Comparison of ENCODE assay signal across 10 mouse cellular contexts in genomic region chr7:70370552-70371262, GRCm38 (mm10). TPM values are rescaled to one million over a fixed set of nuclear protein-coding genes. Genes with fewer than 3 reads are reported as not detected.
DNase-seq lines count a peak whose midpoint lies in the region; ATAC-seq and TF ChIP-seq lines count a peak whose summit lies in the region.
"Had no signal": no experiment of that assay in that cellular context is flagged by ENCODE, and none has a peak within 500 bp of the region (broad histone marks: within the 10 kb centered on the region; RNA-seq: fewer than 3 reads in every experiment).

No protein-coding gene starts in this region.

- 0 out of 2 replicates have a peak overlapping the region, but pooled peaks have one; percentile 56 for H3K9ac ChIP-seq in embryonic facial prominence, embryonic 14.5 days (ENCODE audit: low read depth, low read length)
- no peak overlapping the region for H3K9ac ChIP-seq in intestine, embryonic 15.5 days
- peak overlapping the region; percentile 85 for H3K9ac ChIP-seq in midbrain, embryonic 13.5 days (replicated peaks)

- no peak for TF ChIP-seq CTCF in gastrocnemius, adult 2 months (IDR thresholded peaks at IDR 0.05)
- TF ChIP-seq CTCF in left cerebral cortex, adult 2 months (IDR thresholded peaks at IDR 0.05) = no peak

- H3K9me3 ChIP-seq in embryonic facial prominence, embryonic 14.5 days (ENCODE audit: control insufficient read depth, low read length) = no peaks in the 10 kb centered on the region
- H3K9me3 ChIP-seq in intestine, embryonic 15.5 days = no peaks in the 10 kb centered on the region
- H3K9me3 ChIP-seq in midbrain, embryonic 13.5 days = no peaks in the 10 kb centered on the region

- peak overlapping the region; percentile 94 for H3K27ac ChIP-seq in gastrocnemius, adult 2 months
- no peak overlapping the region for H3K27ac ChIP-seq in embryonic facial prominence, embryonic 14.5 days (replicated peaks; ENCODE audit: low read depth, low read length)
- no peak overlapping the region for H3K27ac ChIP-seq in intestine, embryonic 15.5 days
- H3K27ac ChIP-seq in midbrain, embryonic 13.5 days = peak overlapping the region; percentile 87
- H3K27ac ChIP-seq in left cerebral cortex, adult 2 months = no peak overlapping the region

- DNase-seq in gastrocnemius, adult 2 months = no peak
- no peak for DNase-seq in gastrocnemius, postnatal 10 days
- DNase-seq in embryonic facial prominence, embryonic 14.5 days (ENCODE audit: low spot score) = peak; percentile 45
- DNase-seq in left cerebral cortex, postnatal 25 days (ENCODE audit: low spot score in 2 of 2) = no peak
- no peak for DNase-seq in layer of hippocampus, adult 18-20 months (ENCODE audit: low spot score in 2 of 2)
- no peak for DNase-seq in left cerebral cortex, adult 2 months (ENCODE audit: extremely low spot score in 1 of 2, low spot score in 2 of 2)
- DNase-seq: gastrocnemius, postnatal 36 days had no signal

- WGBS in embryonic facial prominence, embryonic 14.5 days = 7% methylated on average over 18 of the region's 18 CpGs
- WGBS in intestine, embryonic 15.5 days = 18% methylated on average over 18 of the region's 18 CpGs
- 2% methylated on average over 18 of the region's 18 CpGs for WGBS in midbrain, embryonic 13.5 days

- peak overlapping the region; percentile 58 for H3K4me2 ChIP-seq in embryonic facial prominence, embryonic 14.5 days (ENCODE audit: low read depth, low read length)
- H3K4me2 ChIP-seq in intestine, embryonic 15.5 days (replicated peaks) = peak overlapping the region; percentile 86
- H3K4me2 ChIP-seq in midbrain, embryonic 13.5 days (replicated peaks) = peak overlapping the region; percentile 59

- no peaks in the 10 kb centered on the region for H3K36me3 ChIP-seq in embryonic facial prominence, embryonic 14.5 days (ENCODE audit: control insufficient read depth, insufficient read depth, low read length)
- no peaks in the 10 kb centered on the region for H3K36me3 ChIP-seq in intestine, embryonic 15.5 days
- H3K36me3 ChIP-seq in midbrain, embryonic 13.5 days = no peaks in the 10 kb centered on the region

- H3K4me1 ChIP-seq in embryonic facial prominence, embryonic 14.5 days (ENCODE audit: control insufficient read depth, insufficient read depth, low read length) = no peaks in the 10 kb centered on the region; the same call in 1 of the 2 replicates
- H3K4me1 ChIP-seq in intestine, embryonic 15.5 days (replicated peaks) = peaks cover 13% of the 10 kb centered on the region
- peaks cover 20% of the 10 kb centered on the region for H3K4me1 ChIP-seq in midbrain, embryonic 13.5 days (replicated peaks)

- intact Hi-C loops in gastrocnemius, adult 2 months (cut with DNase I) = no loop called here
- intact Hi-C loops in left cerebral cortex, postnatal 25 days (cut with DNase I) = no loop called here
- intact Hi-C loops in left cerebral cortex, adult 2 months (cut with DNase I) = no loop called here

- no peak for ATAC-seq in embryonic facial prominence, embryonic 14.5 days (ENCODE audit: low read depth)
- ATAC-seq in intestine, embryonic 15.5 days = no peak
- no peak for ATAC-seq in midbrain, embryonic 13.5 days

- peak overlapping the region; percentile 94 for H3K4me3 ChIP-seq in gastrocnemius, adult 2 months
- peak overlapping the region; percentile 36 for H3K4me3 ChIP-seq in embryonic facial prominence, embryonic 14.5 days (ENCODE audit: low read depth, low read length)
- H3K4me3 ChIP-seq in intestine, embryonic 15.5 days (replicated peaks) = 0 out of 2 replicates have a peak overlapping the region, but pooled peaks have one; percentile 36
- peak overlapping the region; percentile 54 for H3K4me3 ChIP-seq in midbrain, embryonic 13.5 days (replicated peaks)
- no peak overlapping the region for H3K4me3 ChIP-seq in left cerebral cortex, adult 2 months
- H3K4me3 ChIP-seq: myocyte had no signal

- peaks cover 60% of the 10 kb centered on the region for H3K27me3 ChIP-seq in embryonic facial prominence, embryonic 14.5 days (replicated peaks; ENCODE audit: control insufficient read depth, insufficient read depth, low read length)
- peaks cover 23% of the 10 kb centered on the region for H3K27me3 ChIP-seq in intestine, embryonic 15.5 days (replicated peaks)
- peaks cover 79% of the 10 kb centered on the region for H3K27me3 ChIP-seq in midbrain, embryonic 13.5 days

RNA-seq across cellular contexts. Expression of gene Nr2f2, which starts 4.2 kb away (rescaled TPM):
- total RNA-seq in gastrocnemius, adult 2 months (2021) = 10 to 100 TPM; 15.8 to 16.2 TPM
- total RNA-seq in gastrocnemius, postnatal 10 days (2021) = 10 to 100 TPM; 32.7 to 39.2 TPM
- polyA plus RNA-seq in embryonic facial prominence, embryonic 14.5 days (2014; fragmentation: Nextera tagmentation; extraction: Ambion mirVana) = 51.4 and 55.5 TPM in 2 replicates
- polyA plus RNA-seq in intestine, embryonic 15.5 days (2015; fragmentation: Nextera tagmentation; extraction: Ambion mirVana) = 39.4 and 46.3 TPM in 2 replicates
- 132 and 143 TPM in 2 replicates for polyA plus RNA-seq in midbrain, embryonic 13.5 days (2015; fragmentation: Nextera tagmentation; extraction: Ambion mirVana)
- total RNA-seq in left cerebral cortex, postnatal 25 days (2021) = 10 to 100 TPM; 34.2 to 38.4 TPM
- 10 to 100 TPM; 40.8 to 55.2 TPM for total RNA-seq in layer of hippocampus, adult 18-20 months (2021)
- total RNA-seq in left cerebral cortex, adult 2 months (2021) = 10 to 100 TPM; 38.9 to 45.2 TPM

Comparison
In these comparisons a context has a peak if more than half of its experiments do, and no peak if none do; other contexts are left out.
1. H3K27ac ChIP-seq: peak in gastrocnemius, adult 2 months (single experiment) and midbrain, embryonic 13.5 days (single experiment); none in embryonic facial prominence, embryonic 14.5 days (single experiment), intestine, embryonic 15.5 days (single experiment) and left cerebral cortex, adult 2 months (single experiment).
2. Peak in every context shown above with its lines, with median percentiles within 50 percentile points of each other: H3K4me2 ChIP-seq.